Mouse (Mus musculus): ENCODE measurements around the gene Arsa. TPM values are rescaled to one million over a fixed set of nuclear protein-coding genes. Genes with fewer than 3 reads are reported as not detected.

Gene Arsa
- polyA plus RNA-seq, 1 experiment, result 221 TPM

- Histone ChIP-seq H3K36me3 (ENCODE audit: control insufficient read depth, insufficient read depth, low read length) (no peaks in the 10 kb centered on the region), H3K27ac (ENCODE audit: control insufficient read depth, insufficient read depth, low read depth, low read length) (no peak overlapping the region), H3K4me3 (ENCODE audit: control insufficient read depth, low read depth, low read length) (no peak overlapping the region), H3K4me1 (ENCODE audit: control insufficient read depth, insufficient read depth, low read length) (peaks cover 8% of the 10 kb centered on the region), H3K27me3 (ENCODE audit: control insufficient read depth, insufficient read depth, low read length) (no peaks in the 10 kb centered on the region; the same call in 1 of the 2 replicates)
- TF ChIP-seq POLR2A (IDR thresholded peaks at IDR 0.05; ENCODE audit: control insufficient read depth, low read depth, low read length), result no peak
- TF ChIP-seq CTCF (IDR thresholded peaks at IDR 0.05; ENCODE audit: control insufficient read depth, insufficient read depth, insufficient replicate concordance, low read depth, low read length), result no peak
These were observed 17.7 kb upstream of the Arsa start for GRCm38 (mm10) chr15:89494970-89495369.

DNA sequence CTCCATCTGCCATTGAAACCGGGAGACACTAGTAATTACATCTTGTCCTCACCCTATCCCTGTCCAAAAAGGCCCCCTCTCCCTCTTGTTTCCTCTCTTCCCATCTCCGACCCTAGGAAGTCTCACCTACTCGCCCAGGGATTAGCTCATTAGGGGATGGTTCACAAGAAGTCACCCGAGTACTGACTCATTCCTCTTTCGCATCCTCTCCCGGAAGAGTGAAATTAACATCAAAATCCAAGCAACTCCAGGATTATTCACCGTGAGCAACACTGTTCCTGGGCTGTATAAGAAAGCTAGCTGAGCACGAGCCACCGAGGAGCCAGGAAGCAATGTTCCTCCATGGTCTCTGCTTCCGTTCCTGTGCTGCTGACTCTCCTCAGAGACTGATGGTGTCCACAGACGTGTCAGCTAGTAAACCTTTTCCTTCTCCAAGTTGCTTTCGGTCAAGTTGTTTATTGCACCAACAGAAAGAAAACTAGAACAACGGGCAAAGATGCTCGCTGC, 11.4 kb upstream of the Arsa start:
- Histone ChIP-seq H3K27ac (ENCODE audit: control insufficient read depth, insufficient read depth, low read depth, low read length) (no peak overlapping the region), H3K36me3 (ENCODE audit: control insufficient read depth, insufficient read depth, low read length) (no peaks in the 10 kb centered on the region), H3K4me1 (ENCODE audit: control insufficient read depth, insufficient read depth, low read length) (no peaks in the 10 kb centered on the region), H3K4me3 (ENCODE audit: control insufficient read depth, low read depth, low read length) (no peak overlapping the region), H3K27me3 (ENCODE audit: control insufficient read depth, insufficient read depth, low read length) (no peaks in the 10 kb centered on the region)
- TF ChIP-seq CTCF (IDR thresholded peaks at IDR 0.05; ENCODE audit: control insufficient read depth, insufficient read depth, insufficient replicate concordance, low read depth, low read length) (no peak), POLR2A (IDR thresholded peaks at IDR 0.05; ENCODE audit: control insufficient read depth, low read depth, low read length) (no peak)

DNA sequence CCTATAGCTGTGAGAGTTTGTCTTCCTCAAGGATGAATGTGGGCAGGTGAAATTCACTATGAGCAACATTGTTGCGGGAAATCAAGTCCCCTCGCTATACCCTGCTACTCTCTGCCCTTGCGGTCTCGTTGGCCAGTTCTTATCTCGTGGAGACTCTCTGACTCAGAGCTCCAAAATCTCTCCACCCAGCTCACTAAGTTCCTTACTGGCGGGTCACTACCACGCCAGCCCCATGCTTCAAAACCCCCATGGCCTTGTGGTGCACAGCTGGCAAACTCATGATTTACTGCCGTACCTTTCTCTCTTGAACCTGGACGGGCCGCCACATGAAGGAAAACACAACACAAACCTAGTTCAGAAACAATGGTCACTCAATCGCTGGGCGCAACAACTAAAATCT, 11.0 kb upstream of the Arsa start:
- no peak overlapping the region for H3K4me3 ChIP-seq (ENCODE audit: control insufficient read depth, low read depth, low read length)
- H3K4me1 ChIP-seq (ENCODE audit: control insufficient read depth, insufficient read depth, low read length), result no peaks in the 10 kb centered on the region
- TF ChIP-seq CTCF (IDR thresholded peaks at IDR 0.05; ENCODE audit: control insufficient read depth, insufficient read depth, insufficient replicate concordance, low read depth, low read length) (no peak), POLR2A (IDR thresholded peaks at IDR 0.05; ENCODE audit: control insufficient read depth, low read depth, low read length) (no peak)
- H3K27ac ChIP-seq (ENCODE audit: control insufficient read depth, insufficient read depth, low read depth, low read length), result no peak overlapping the region
- no peaks in the 10 kb centered on the region for H3K36me3 ChIP-seq (ENCODE audit: control insufficient read depth, insufficient read depth, low read length)
- H3K27me3 ChIP-seq (ENCODE audit: control insufficient read depth, insufficient read depth, low read length), result no peaks in the 10 kb centered on the region

- Histone ChIP-seq H3K36me3 (ENCODE audit: control insufficient read depth, insufficient read depth, low read length) (no peaks in the 10 kb centered on the region; the same call in 1 of the 2 replicates), H3K27me3 (ENCODE audit: control insufficient read depth, insufficient read depth, low read length) (no peaks in the 10 kb centered on the region), H3K27ac (ENCODE audit: control insufficient read depth, insufficient read depth, low read depth, low read length) (no peak overlapping the region), H3K4me1 (ENCODE audit: control insufficient read depth, insufficient read depth, low read length) (peaks cover 15% of the 10 kb centered on the region), H3K4me3 (ENCODE audit: control insufficient read depth, low read depth, low read length) (no peak overlapping the region)
- TF ChIP-seq CTCF (IDR thresholded peaks at IDR 0.05; ENCODE audit: control insufficient read depth, insufficient read depth, insufficient replicate concordance, low read depth, low read length) (no peak), POLR2A (IDR thresholded peaks at IDR 0.05; ENCODE audit: control insufficient read depth, low read depth, low read length) (no peak)
These were observed 3.4 kb upstream of the Arsa start for GRCm38 (mm10) chr15:89480584-89480983.

DNA sequence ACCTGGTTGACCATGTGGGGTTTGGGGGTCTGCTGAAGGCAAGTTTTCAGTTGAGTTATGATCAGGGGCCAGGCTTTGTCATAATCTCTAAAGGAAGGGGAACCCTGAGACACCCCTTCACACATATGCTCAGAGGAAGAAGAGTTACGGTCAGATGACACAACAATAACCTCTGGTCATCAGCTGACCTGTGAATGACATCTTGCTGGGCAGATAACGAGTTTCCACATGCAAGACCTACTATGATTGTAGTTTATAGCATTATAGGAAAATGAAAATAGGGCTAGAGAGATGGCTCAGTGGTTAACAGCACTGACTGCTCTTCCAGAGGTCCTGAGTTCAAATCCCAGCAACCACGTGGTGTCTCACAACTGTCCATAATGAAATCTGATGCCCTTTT, 1.4 kb upstream of the Arsa start:
- peaks cover 27% of the 10 kb centered on the region for H3K4me1 ChIP-seq (ENCODE audit: control insufficient read depth, insufficient read depth, low read length)
- TF ChIP-seq POLR2A (IDR thresholded peaks at IDR 0.05; ENCODE audit: control insufficient read depth, low read depth, low read length) (no peak), CTCF (IDR thresholded peaks at IDR 0.05; ENCODE audit: control insufficient read depth, insufficient read depth, insufficient replicate concordance, low read depth, low read length) (no peak)
- no peak overlapping the region for H3K27ac ChIP-seq (ENCODE audit: control insufficient read depth, insufficient read depth, low read depth, low read length)
- no peaks in the 10 kb centered on the region for H3K27me3 ChIP-seq (ENCODE audit: control insufficient read depth, insufficient read depth, low read length)
- H3K4me3 ChIP-seq (ENCODE audit: control insufficient read depth, low read depth, low read length), result no peak overlapping the region
- H3K36me3 ChIP-seq (ENCODE audit: control insufficient read depth, insufficient read depth, low read length), result peaks cover 1% of the 10 kb centered on the region; the same call in 1 of the 2 replicates

GRCm38 (mm10) chr15:89477806-89478205, 581 bp upstream of the Arsa start:
- TF ChIP-seq CTCF (IDR thresholded peaks at IDR 0.05; ENCODE audit: control insufficient read depth, insufficient read depth, insufficient replicate concordance, low read depth, low read length) (no peak), POLR2A (IDR thresholded peaks at IDR 0.05; ENCODE audit: control insufficient read depth, low read depth, low read length) (no peak)
- no peak overlapping the region for H3K27ac ChIP-seq (ENCODE audit: control insufficient read depth, insufficient read depth, low read depth, low read length)
- no peak overlapping the region for H3K4me3 ChIP-seq (ENCODE audit: control insufficient read depth, low read depth, low read length)
- peaks cover 27% of the 10 kb centered on the region for H3K4me1 ChIP-seq (ENCODE audit: control insufficient read depth, insufficient read depth, low read length)
- no peaks in the 10 kb centered on the region for H3K27me3 ChIP-seq (ENCODE audit: control insufficient read depth, insufficient read depth, low read length)
- H3K36me3 ChIP-seq (ENCODE audit: control insufficient read depth, insufficient read depth, low read length), result peaks cover 1% of the 10 kb centered on the region; the same call in 1 of the 2 replicates

DNA sequence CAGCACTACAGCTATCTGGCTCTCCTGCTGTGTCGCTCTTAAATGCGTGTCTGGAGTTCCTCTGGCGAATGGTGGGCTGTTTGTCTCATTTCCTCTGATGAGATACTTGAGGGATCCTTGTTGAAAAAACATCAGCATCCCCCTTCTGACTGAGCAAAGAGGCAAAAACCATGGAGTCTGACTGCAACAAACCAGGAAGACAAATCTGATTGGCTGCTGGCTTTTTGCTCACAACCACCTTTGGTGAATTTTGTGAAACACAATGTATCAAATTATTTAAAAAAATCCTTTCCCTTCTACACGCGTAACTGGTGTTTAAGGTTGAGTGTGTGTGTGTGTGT, 780 bp downstream of the Arsa start:
- TF ChIP-seq POLR2A (IDR thresholded peaks at IDR 0.05; ENCODE audit: control insufficient read depth, low read depth, low read length) (no peak), CTCF (IDR thresholded peaks at IDR 0.05; ENCODE audit: control insufficient read depth, insufficient read depth, insufficient replicate concordance, low read depth, low read length) (no peak)
- peaks cover 27% of the 10 kb centered on the region for H3K4me1 ChIP-seq (ENCODE audit: control insufficient read depth, insufficient read depth, low read length)
- H3K36me3 ChIP-seq (ENCODE audit: control insufficient read depth, insufficient read depth, low read length), result peaks cover 1% of the 10 kb centered on the region; the same call in 1 of the 2 replicates
- H3K4me3 ChIP-seq (ENCODE audit: control insufficient read depth, low read depth, low read length), result peak overlapping the region; percentile 79
- H3K27ac ChIP-seq (ENCODE audit: control insufficient read depth, insufficient read depth, low read depth, low read length), result peak overlapping the region; percentile 63
- H3K27me3 ChIP-seq (ENCODE audit: control insufficient read depth, insufficient read depth, low read length), result no peaks in the 10 kb centered on the region
